Mouse (Mus musculus): ENCODE results near the gene Nupr1. TPM values are rescaled to one million over a fixed set of nuclear protein-coding genes. Genes with fewer than 3 reads are reported as not detected.
"Not testable (repeated sequence)": the region's sequence is repeated elsewhere in the genome, so short reads cannot be mapped to it uniquely, and the experiment has no call there.

The Nupr1 gene
- polyA plus RNA-seq, 1 experiment from 2014 or later = 23.4 TPM

- 43% methylated on average over 8 of the region's 8 CpGs for WGBS
- H3K4me3 ChIP-seq = no peak overlapping the region
- ATAC-seq (ENCODE audit: borderline replicate concordance, extremely low read depth, low FRiP score, low TSS enrichment) = peak; percentile 73
- no peaks in the 10 kb centered on the region for H3K4me1 ChIP-seq
- no peaks in the 10 kb centered on the region for H3K27me3 ChIP-seq
- no peak overlapping the region for H3K4me2 ChIP-seq
- no peaks in the 10 kb centered on the region for H3K9me3 ChIP-seq
- no peak overlapping the region for H3K27ac ChIP-seq
- H3K9ac ChIP-seq = no peak overlapping the region
- H3K36me3 ChIP-seq = peaks cover 7% of the 10 kb centered on the region; the same call in 1 of the 2 replicates
Observed at GRCm38 (mm10) chr7:126663646-126664045, 33.0 kb upstream of the Nupr1 start.

GRCm38 (mm10) chr7:126659771-126660170 is 29.1 kb upstream of the Nupr1 start:
- Histone ChIP-seq H3K36me3 (peaks cover 7% of the 10 kb centered on the region; the same call in 1 of the 2 replicates), H3K4me3 (no peak overlapping the region), H3K9ac (no peak overlapping the region), H3K9me3 (no peaks in the 10 kb centered on the region), H3K27ac (no peak overlapping the region), H3K4me1 (no peaks in the 10 kb centered on the region), H3K4me2 (no peak overlapping the region), H3K27me3 (no peaks in the 10 kb centered on the region)
- 85% methylated on average over 3 of the region's 3 CpGs for WGBS
- ATAC-seq (ENCODE audit: borderline replicate concordance, extremely low read depth, low FRiP score, low TSS enrichment) = no peak

- no peaks in the 10 kb centered on the region for H3K27me3 ChIP-seq
- H3K36me3 ChIP-seq = no peaks in the 10 kb centered on the region; the same call in 1 of the 2 replicates
- no peak overlapping the region for H3K27ac ChIP-seq
- 86% methylated on average over 1 of the region's 1 CpGs for WGBS
- ATAC-seq (ENCODE audit: borderline replicate concordance, extremely low read depth, low FRiP score, low TSS enrichment) = no peak
- no peak overlapping the region for H3K9ac ChIP-seq
- H3K9me3 ChIP-seq = no peaks in the 10 kb centered on the region
- no peaks in the 10 kb centered on the region for H3K4me1 ChIP-seq
- no peak overlapping the region for H3K4me2 ChIP-seq
- H3K4me3 ChIP-seq = no peak overlapping the region
Observed at GRCm38 (mm10) chr7:126657522-126657921, 26.9 kb upstream of the Nupr1 start.

- Histone ChIP-seq H3K36me3 (no peaks in the 10 kb centered on the region), H3K4me1 (0 out of 2 replicates have a peak, but pooled peaks cover 3% of the 10 kb centered on the region), H3K4me2 (no peak overlapping the region), H3K4me3 (no peak overlapping the region), H3K27me3 (no peaks in the 10 kb centered on the region), H3K27ac (no peak overlapping the region), H3K9ac (no peak overlapping the region), H3K9me3 (no peaks in the 10 kb centered on the region)
- 82% methylated on average over 3 of the region's 3 CpGs for WGBS
- ATAC-seq (ENCODE audit: borderline replicate concordance, extremely low read depth, low FRiP score, low TSS enrichment) = no peak
Observed at GRCm38 (mm10) chr7:126655695-126656094, 25.0 kb upstream of the Nupr1 start.

- Histone ChIP-seq H3K36me3 (no peaks in the 10 kb centered on the region), H3K4me3 (no peak overlapping the region), H3K27ac (no peak overlapping the region), H3K9ac (no peak overlapping the region), H3K4me1 (peaks cover 13% of the 10 kb centered on the region; the same call in 1 of the 2 replicates), H3K27me3 (no peaks in the 10 kb centered on the region), H3K9me3 (no peaks in the 10 kb centered on the region), H3K4me2 (no peak overlapping the region)
- 71% methylated on average over 2 of the region's 2 CpGs for WGBS
- ATAC-seq (ENCODE audit: borderline replicate concordance, extremely low read depth, low FRiP score, low TSS enrichment) = no peak
Observed at GRCm38 (mm10) chr7:126653991-126654390, 23.3 kb upstream of the Nupr1 start.

GRCm38 (mm10) chr7:126650852-126651251 is 20.2 kb upstream of the Nupr1 start:
- no peak for ATAC-seq (ENCODE audit: borderline replicate concordance, extremely low read depth, low FRiP score, low TSS enrichment)
- Histone ChIP-seq H3K9ac (no peak overlapping the region), H3K27ac (no peak overlapping the region), H3K4me2 (no peak overlapping the region), H3K27me3 (no peaks in the 10 kb centered on the region), H3K9me3 (no peaks in the 10 kb centered on the region), H3K36me3 (no peaks in the 10 kb centered on the region), H3K4me1 (peaks cover 17% of the 10 kb centered on the region; the same call in 1 of the 2 replicates), H3K4me3 (no peak overlapping the region)
- WGBS = 35% methylated on average over 2 of the region's 2 CpGs

- peaks cover 17% of the 10 kb centered on the region; the same call in 1 of the 2 replicates for H3K4me1 ChIP-seq
- H3K27me3 ChIP-seq = no peaks in the 10 kb centered on the region
- ATAC-seq (ENCODE audit: borderline replicate concordance, extremely low read depth, low FRiP score, low TSS enrichment) = peak; percentile 97
- peak within 1 kb of the TSS; percentile 61 for H3K4me2 ChIP-seq
- no peaks in the 10 kb centered on the region for H3K36me3 ChIP-seq
- peak within 1 kb of the TSS; percentile 93 for H3K27ac ChIP-seq
- no peaks in the 10 kb centered on the region for H3K9me3 ChIP-seq
- peak within 1 kb of the TSS; percentile 59 for H3K9ac ChIP-seq
- peak within 1 kb of the TSS; percentile 61 for H3K4me3 ChIP-seq
- WGBS = 1% methylated on average over 57 of the region's 57 CpGs
Observed at GRCm38 (mm10) chr7:126649231-126650051, 18.8 kb upstream of the Nupr1 start, which contains the start of gene Sgf29. Sgf29 (plus strand) TSS chr7:126649309.

GRCm38 (mm10) chr7:126648486-126648885 is 17.8 kb upstream of the Nupr1 start:
- Histone ChIP-seq H3K4me2 (peak overlapping the region; percentile 61), H3K27me3 (no peaks in the 10 kb centered on the region), H3K27ac (no peak overlapping the region), H3K9me3 (no peaks in the 10 kb centered on the region), H3K4me1 (peaks cover 17% of the 10 kb centered on the region; the same call in 1 of the 2 replicates), H3K4me3 (peak overlapping the region; percentile 61), H3K9ac (no peak overlapping the region), H3K36me3 (no peaks in the 10 kb centered on the region)
- 77% methylated on average over 4 of the region's 4 CpGs for WGBS
- ATAC-seq (ENCODE audit: borderline replicate concordance, extremely low read depth, low FRiP score, low TSS enrichment) = no peak

- H3K9me3 ChIP-seq = no peaks in the 10 kb centered on the region
- H3K27ac ChIP-seq = no peak overlapping the region
- peaks cover 14% of the 10 kb centered on the region; the same call in 1 of the 2 replicates for H3K4me1 ChIP-seq
- H3K36me3 ChIP-seq = no peaks in the 10 kb centered on the region
- H3K27me3 ChIP-seq = no peaks in the 10 kb centered on the region
- H3K4me2 ChIP-seq = no peak overlapping the region
- no peak for ATAC-seq (ENCODE audit: borderline replicate concordance, extremely low read depth, low FRiP score, low TSS enrichment)
- no peak overlapping the region for H3K9ac ChIP-seq
- no peak overlapping the region for H3K4me3 ChIP-seq
- 57% methylated on average over 5 of the region's 5 CpGs for WGBS
Observed at GRCm38 (mm10) chr7:126645708-126646107, 15.0 kb upstream of the Nupr1 start.

GRCm38 (mm10) chr7:126644914-126645313 is 14.3 kb upstream of the Nupr1 start:
- Histone ChIP-seq H3K9me3 (no peaks in the 10 kb centered on the region), H3K36me3 (no peaks in the 10 kb centered on the region), H3K27ac (no peak overlapping the region), H3K27me3 (no peaks in the 10 kb centered on the region), H3K4me1 (peaks cover 6% of the 10 kb centered on the region; the same call in 1 of the 2 replicates), H3K9ac (no peak overlapping the region), H3K4me2 (no peak overlapping the region), H3K4me3 (no peak overlapping the region)
- ATAC-seq (ENCODE audit: borderline replicate concordance, extremely low read depth, low FRiP score, low TSS enrichment) = no peak

- H3K36me3 ChIP-seq = no peaks in the 10 kb centered on the region
- no peak overlapping the region for H3K27ac ChIP-seq
- H3K4me2 ChIP-seq = no peak overlapping the region
- H3K4me1 ChIP-seq = peaks cover 4% of the 10 kb centered on the region; the same call in 1 of the 2 replicates
- H3K27me3 ChIP-seq = no peaks in the 10 kb centered on the region
- no peak for ATAC-seq (ENCODE audit: borderline replicate concordance, extremely low read depth, low FRiP score, low TSS enrichment)
- H3K4me3 ChIP-seq = no peak overlapping the region
- WGBS = 60% methylated on average over 3 of the region's 3 CpGs
- H3K9ac ChIP-seq = no peak overlapping the region
- no peaks in the 10 kb centered on the region for H3K9me3 ChIP-seq
Observed at GRCm38 (mm10) chr7:126644345-126644744, 13.7 kb upstream of the Nupr1 start.

GRCm38 (mm10) chr7:126643244-126643617 is 12.6 kb upstream of the Nupr1 start:
- H3K27me3 ChIP-seq; H3K36me3 ChIP-seq; H3K9me3 ChIP-seq; H3K27ac ChIP-seq; ATAC-seq (ENCODE audit: borderline replicate concordance, extremely low read depth, low FRiP score, low TSS enrichment); H3K4me2 ChIP-seq; H3K4me3 ChIP-seq; H3K4me1 ChIP-seq; H3K9ac ChIP-seq: not testable (repeated sequence)
- WGBS = 55% methylated on average over 3 of the region's 3 CpGs

All from lung, embryonic 15.5 days (tissue).